Mouse (Mus musculus): Measurements from ENCODE around the gene Plxnb3.

Gene Plxnb3

DNA sequence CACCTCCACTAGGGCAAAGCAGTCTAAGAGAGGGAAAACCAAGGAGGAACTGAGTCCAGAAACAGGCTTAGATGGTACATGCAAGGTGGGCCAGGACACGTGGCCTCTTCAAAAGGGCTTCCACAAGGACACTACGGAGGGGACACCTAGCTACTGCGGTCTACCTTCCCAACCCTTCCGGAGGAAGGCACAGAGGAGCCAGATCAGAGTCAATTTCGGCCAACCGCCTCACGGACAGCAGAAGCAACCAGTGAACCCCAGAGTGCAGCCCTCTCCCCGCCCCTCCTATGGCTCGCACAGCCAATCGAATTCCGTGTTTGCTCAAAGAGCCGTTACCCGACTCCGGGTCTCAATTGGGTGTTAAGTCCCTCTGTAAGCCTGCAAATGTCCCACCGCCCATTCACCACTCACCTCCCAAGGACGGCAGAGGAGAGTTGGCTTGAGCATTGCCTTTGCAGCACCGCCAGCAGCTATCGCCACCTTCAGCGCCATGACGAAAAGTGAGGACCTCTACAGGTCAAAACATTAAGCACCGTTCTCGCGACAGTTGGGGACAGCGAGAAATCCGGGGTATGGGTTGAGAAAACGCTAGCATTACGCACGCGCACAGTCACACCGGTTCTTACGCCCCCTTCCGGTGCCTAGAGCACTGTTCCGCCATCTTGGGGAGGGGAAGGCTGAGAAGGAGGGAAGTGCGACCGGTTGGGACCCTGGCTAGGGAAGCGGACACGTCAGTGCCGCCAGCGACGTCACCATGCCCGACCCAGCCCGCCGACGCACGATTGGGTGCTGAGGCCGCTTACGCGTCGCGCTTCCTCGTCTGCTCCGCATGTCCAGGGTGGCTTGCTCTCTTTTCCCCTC, 29.7 kb downstream of the Plxnb3 start, which contains the start of the genes Idh3g and Ssr4:
Gene Idh3g, minus strand, starts transcription at position 534 of the 861 bp plus-strand sequence.
Gene Ssr4, plus strand, starts transcription at position 665 of the 861 bp plus-strand sequence.
- peak; percentile 95 for DNase-seq

- no peak for DNase-seq
Measured at GRCm38 (mm10) chrX:73787225-73787558, 30.3 kb downstream of the Plxnb3 start.

DNA sequence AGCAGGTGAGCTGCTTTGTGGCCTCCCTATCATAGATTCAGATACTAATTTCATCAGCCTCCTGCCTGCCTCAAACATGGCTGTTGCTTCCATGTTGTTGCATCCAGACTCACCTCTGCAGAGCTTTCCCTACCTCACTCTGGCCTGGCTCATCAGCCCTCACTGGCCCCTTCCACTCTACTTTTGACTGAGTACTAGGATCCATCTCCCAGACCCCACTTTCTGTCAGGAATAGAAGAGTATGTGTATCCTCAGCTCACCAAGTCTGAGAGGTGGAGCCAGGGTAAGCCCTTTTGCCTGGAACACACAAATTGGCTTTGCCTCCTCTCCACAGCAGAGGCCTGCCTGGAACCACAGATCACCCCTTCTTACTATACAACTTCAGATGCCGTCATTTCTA, 31.6 kb downstream of the Plxnb3 start:
- DNase-seq: no peak

GRCm38 (mm10) chrX:73793039-73793438, 36.1 kb downstream of the Plxnb3 start:
- no peak for DNase-seq

DNA sequence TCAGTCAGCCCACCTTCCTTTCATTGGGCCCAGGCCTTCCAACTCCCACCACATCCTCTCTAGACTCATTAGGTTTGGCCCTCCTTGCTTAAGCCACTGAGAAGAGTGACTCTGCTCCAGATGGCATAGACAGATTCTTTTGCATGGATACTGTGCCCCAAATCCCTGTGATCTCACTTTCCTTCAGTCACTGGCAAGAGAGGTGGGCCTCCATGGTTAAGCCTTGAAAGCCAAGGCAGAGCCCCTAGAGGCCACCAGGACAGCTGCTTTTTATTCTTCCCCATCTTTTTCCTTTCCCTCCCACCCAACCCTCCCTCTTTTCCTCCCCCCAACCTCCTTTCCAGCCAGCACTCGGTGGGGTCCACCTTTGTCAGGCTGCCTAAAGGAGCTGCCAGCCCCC, 36.6 kb downstream of the Plxnb3 start:
- DNase-seq: no peak

GRCm38 (mm10) chrX:73797511-73797910, 40.6 kb downstream of the Plxnb3 start:
- DNase-seq: no peak

- peak; percentile 86 for DNase-seq
Measured at GRCm38 (mm10) chrX:73798502-73798901, 41.6 kb downstream of the Plxnb3 start.

DNA sequence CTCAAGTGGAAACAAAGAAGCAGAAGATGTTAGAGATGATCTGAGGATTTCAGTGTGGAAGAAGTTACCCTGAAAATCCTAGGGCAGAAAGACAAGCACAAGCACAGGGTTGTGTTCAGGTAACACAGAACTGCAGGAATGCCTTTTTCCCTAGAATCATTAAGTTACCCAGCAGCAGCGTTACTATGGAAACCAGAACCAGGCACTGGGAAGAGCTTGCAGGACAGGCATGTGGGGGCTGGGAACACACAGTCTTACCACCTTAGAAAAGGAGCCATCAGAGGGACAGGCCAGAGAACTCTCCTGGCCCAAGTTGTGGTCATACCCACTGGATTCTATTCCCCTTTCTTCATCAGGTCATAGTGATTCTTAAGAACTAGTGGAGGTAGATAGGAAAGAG, 48.9 kb downstream of the Plxnb3 start:
- no peak for DNase-seq

DNA sequence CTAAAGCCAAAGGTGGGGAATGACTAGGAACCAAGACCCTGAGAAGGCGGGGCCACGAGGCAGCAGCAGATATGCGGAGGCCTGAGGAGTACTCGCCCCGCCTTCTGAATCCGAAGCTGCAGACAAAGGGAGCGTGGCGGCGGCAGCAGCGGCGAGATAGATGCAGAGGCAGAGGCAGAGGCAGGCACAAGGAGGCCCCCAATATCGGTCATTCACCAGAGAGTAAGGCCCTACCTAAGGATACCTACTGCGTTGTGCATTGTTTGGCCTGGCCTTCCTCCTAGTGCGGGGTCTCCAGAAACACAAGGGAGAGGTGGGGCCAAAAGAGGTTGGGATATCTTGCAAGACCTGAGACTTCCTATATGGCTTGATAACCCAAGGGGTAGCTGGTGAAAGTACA, 58.2 kb downstream of the Plxnb3 start:
- DNase-seq: no peak

DNA sequence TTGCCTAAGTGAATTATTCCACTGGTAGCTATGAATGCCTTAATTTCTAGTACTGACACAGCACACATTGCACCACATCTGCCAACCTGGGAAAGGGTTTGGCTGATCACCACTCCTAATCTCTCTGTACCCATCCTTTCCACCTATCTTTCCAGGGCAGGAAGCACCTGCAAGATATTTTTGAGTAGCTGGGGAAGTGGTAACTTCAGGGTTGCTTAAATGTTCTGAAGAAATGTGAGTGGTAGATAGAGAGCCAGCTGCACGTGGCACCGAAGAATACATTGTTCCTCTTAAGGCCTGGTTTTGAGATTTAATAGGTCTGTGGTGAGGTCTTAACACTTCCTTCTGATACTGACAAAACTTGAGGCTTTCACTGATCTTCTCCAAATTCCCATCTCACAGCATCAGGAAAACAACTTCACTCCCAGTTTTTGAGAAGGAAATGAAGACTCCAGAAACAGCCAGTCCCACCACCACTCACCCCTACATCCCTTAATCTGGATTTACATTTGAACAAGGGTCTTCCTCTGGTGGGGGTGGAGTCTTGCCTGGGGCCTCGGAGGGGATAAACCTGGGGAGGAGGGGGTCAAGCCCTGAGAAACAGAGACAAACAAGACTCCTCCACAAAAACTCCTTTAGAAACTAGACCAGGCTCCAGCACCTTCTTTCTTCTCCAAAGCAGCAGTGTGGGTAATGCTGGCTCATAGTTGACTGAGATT, 59.9 kb downstream of the Plxnb3 start:
- no peak for DNase-seq
